Mouse (Mus musculus): ENCODE results near the gene Fcrlb. TPM values are rescaled to one million over a fixed set of nuclear protein-coding genes. Genes with fewer than 3 reads are reported as not detected.

The Fcrlb gene
- polyA plus RNA-seq, 1 experiment from 2014 or later = not detected

DNA sequence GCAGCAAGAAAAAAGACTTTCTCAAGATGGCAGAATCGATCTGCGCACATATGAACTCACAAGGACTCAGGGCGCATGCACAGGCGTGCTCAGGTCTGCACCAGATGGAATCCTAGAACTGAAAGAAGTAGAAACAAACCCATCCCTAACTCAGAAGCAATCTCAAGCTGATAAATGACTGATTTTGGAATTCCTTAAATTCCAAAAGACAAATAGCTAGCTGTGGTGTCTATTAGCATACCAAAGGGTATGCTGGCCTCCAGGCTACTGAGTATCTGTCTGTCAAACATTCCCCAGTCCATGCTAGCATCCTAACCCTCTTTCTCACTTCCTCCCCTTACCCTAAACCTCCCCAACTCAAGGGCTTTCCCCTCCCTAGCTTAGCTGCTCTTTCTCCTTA is 23.4 kb downstream of the Fcrlb start:
- Histone ChIP-seq H3K27me3 (no peaks in the 10 kb centered on the region), H3K4me2 (no peak overlapping the region), H3K9me3 (replicated peaks) (no peaks in the 10 kb centered on the region), H3K4me3 (no peak overlapping the region), H3K9ac (no peak overlapping the region), H3K27ac (no peak overlapping the region), H3K4me1 (replicated peaks) (peaks cover 6% of the 10 kb centered on the region), H3K36me3 (no peaks in the 10 kb centered on the region)
- WGBS = 81% methylated on average over 4 of the region's 4 CpGs
- no peak for ATAC-seq (replicated peaks; ENCODE audit: insufficient number of reproducible peaks, insufficient read depth, low FRiP score, low read depth)

GRCm38 (mm10) chr1:170886044-170886458 is 26.7 kb downstream of the Fcrlb start:
- Histone ChIP-seq H3K27ac (no peak overlapping the region), H3K36me3 (no peaks in the 10 kb centered on the region; the same call in 1 of the 2 replicates), H3K9me3 (replicated peaks) (no peaks in the 10 kb centered on the region), H3K4me3 (no peak overlapping the region), H3K4me2 (no peak overlapping the region), H3K4me1 (replicated peaks) (peaks cover 17% of the 10 kb centered on the region), H3K27me3 (no peaks in the 10 kb centered on the region), H3K9ac (no peak overlapping the region)
- WGBS = 45% methylated on average over 6 of the region's 6 CpGs
- no peak for ATAC-seq (replicated peaks; ENCODE audit: insufficient number of reproducible peaks, insufficient read depth, low FRiP score, low read depth)

GRCm38 (mm10) chr1:170884978-170885561 is 27.7 kb downstream of the Fcrlb start, which contains the start of the genes Gm26620 and Dusp12:
Gene Gm26620 (plus strand): TSS chr1:170885065.
Gene Dusp12 (minus strand): TSS chr1:170885540.
- under 1% methylated on average over 46 of the region's 46 CpGs for WGBS
- peak within 1 kb of the TSS; percentile 76 for H3K4me2 ChIP-seq
- H3K9ac ChIP-seq = peak within 1 kb of the TSS; percentile 79
- ATAC-seq (replicated peaks; ENCODE audit: insufficient number of reproducible peaks, insufficient read depth, low FRiP score, low read depth) = peak; percentile 87
- peak within 1 kb of the TSS; percentile 72 for H3K27ac ChIP-seq
- H3K4me3 ChIP-seq = peak within 1 kb of the TSS; percentile 80
- H3K4me1 ChIP-seq (replicated peaks) = peaks cover 17% of the 10 kb centered on the region
- no peaks in the 10 kb centered on the region for H3K9me3 ChIP-seq (replicated peaks)
- peaks cover 9% of the 10 kb centered on the region for H3K36me3 ChIP-seq
- no peaks in the 10 kb centered on the region for H3K27me3 ChIP-seq

DNA sequence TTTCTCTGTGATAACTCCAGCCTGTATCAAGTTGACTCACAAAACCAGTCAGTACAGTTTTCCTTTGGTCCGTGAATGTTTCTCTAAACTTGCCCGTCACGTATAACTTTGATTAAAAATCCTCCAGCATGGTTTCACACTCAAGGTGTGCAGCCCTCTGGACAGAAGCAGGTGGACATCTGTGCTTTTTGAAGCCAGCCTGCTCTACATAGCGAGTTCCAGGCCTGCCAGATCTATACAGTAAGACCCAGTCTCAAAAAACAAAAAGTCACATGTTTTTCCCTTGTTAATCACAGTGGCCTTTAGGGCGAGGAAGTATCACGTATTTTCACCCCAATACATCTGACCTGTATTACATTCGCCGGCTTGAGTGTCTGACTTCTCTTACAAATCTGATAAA is 28.4 kb downstream of the Fcrlb start:
- Histone ChIP-seq H3K9me3 (replicated peaks) (no peaks in the 10 kb centered on the region), H3K9ac (peak overlapping the region; percentile 79), H3K4me3 (peak overlapping the region; percentile 80), H3K27ac (no peak overlapping the region), H3K4me1 (replicated peaks) (peaks cover 17% of the 10 kb centered on the region), H3K36me3 (peaks cover 15% of the 10 kb centered on the region), H3K27me3 (no peaks in the 10 kb centered on the region), H3K4me2 (peak overlapping the region; percentile 76)
- WGBS = 22% methylated on average over 8 of the region's 8 CpGs
- no peak for ATAC-seq (replicated peaks; ENCODE audit: insufficient number of reproducible peaks, insufficient read depth, low FRiP score, low read depth)

- no peak overlapping the region for H3K4me3 ChIP-seq
These were observed 29.7 kb downstream of the Fcrlb start for GRCm38 (mm10) chr1:170882915-170883485.

DNA sequence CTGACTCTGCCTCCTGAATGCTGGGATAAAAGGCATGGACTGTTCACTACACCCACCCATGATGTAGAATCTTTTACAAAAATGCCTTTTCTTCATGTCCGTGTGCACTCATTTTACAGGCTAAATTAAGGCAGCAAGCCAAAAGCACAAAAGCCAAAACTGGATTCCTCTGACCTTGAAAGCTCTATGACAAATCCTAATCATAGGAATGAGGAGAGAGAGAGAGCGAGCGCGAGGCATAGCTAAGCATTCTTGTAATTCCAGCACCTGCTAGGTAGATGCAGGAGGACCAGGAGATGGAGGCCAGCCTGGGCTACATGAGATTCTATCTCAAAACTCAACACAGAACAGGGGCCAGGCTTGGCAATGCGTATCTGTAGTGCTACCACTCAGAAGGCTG is 35.8 kb downstream of the Fcrlb start:
- Histone ChIP-seq H3K36me3 (peaks cover 31% of the 10 kb centered on the region), H3K4me2 (no peak overlapping the region), H3K9me3 (replicated peaks) (no peaks in the 10 kb centered on the region), H3K9ac (no peak overlapping the region), H3K4me1 (replicated peaks) (peaks cover 4% of the 10 kb centered on the region), H3K4me3 (no peak overlapping the region), H3K27ac (0 out of 2 replicates have a peak overlapping the region, but pooled peaks have one; percentile 24), H3K27me3 (no peaks in the 10 kb centered on the region)
- ATAC-seq (replicated peaks; ENCODE audit: insufficient number of reproducible peaks, insufficient read depth, low FRiP score, low read depth) = no peak
- WGBS = 55% methylated on average over 5 of the region's 5 CpGs

More at GRCm38 (mm10) chr1:170882915-170883485, 29.7 kb downstream of the Fcrlb start:
- Histone ChIP-seq H3K27ac (no peak overlapping the region), H3K9me3 (replicated peaks) (no peaks in the 10 kb centered on the region), H3K4me1 (replicated peaks) (peaks cover 17% of the 10 kb centered on the region), H3K4me2 (no peak overlapping the region), H3K36me3 (peaks cover 20% of the 10 kb centered on the region), H3K27me3 (no peaks in the 10 kb centered on the region), H3K9ac (no peak overlapping the region)
- WGBS = 78% methylated on average over 5 of the region's 5 CpGs
- ATAC-seq (replicated peaks; ENCODE audit: insufficient number of reproducible peaks, insufficient read depth, low FRiP score, low read depth) = no peak

- peaks cover 27% of the 10 kb centered on the region for H3K36me3 ChIP-seq
- ATAC-seq (replicated peaks; ENCODE audit: insufficient number of reproducible peaks, insufficient read depth, low FRiP score, low read depth) = no peak
These were observed 37.1 kb downstream of the Fcrlb start for GRCm38 (mm10) chr1:170875676-170876075.

DNA sequence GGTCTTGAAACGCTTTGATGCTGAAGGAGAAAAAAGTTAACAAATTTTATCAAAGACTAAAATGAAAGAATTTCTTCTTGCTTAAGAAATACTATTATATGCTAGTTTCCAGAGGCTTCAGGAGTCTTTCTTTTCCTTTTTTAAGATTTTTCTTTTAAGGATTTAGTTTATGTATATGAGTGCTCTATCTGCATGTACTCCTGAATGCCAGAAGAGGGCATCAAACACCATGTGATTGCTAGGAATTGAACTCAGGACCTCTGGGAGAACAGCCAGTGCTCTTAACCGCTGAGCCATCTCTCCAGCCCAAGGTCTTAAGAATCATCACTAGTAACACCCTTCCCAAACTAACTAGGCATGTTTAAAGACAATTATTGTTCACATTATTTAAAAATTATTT is 40.8 kb downstream of the Fcrlb start:
- Histone ChIP-seq H3K4me1 (replicated peaks) (peaks cover 4% of the 10 kb centered on the region), H3K4me2 (no peak overlapping the region), H3K9me3 (replicated peaks) (no peaks in the 10 kb centered on the region), H3K27me3 (no peaks in the 10 kb centered on the region), H3K27ac (no peak overlapping the region), H3K4me3 (no peak overlapping the region), H3K36me3 (peaks cover 11% of the 10 kb centered on the region), H3K9ac (no peak overlapping the region)
- ATAC-seq (replicated peaks; ENCODE audit: insufficient number of reproducible peaks, insufficient read depth, low FRiP score, low read depth) = no peak
- WGBS = 93% methylated on average over 2 of the region's 2 CpGs

More at GRCm38 (mm10) chr1:170875676-170876075, 37.1 kb downstream of the Fcrlb start:
- Histone ChIP-seq H3K27me3 (no peaks in the 10 kb centered on the region), H3K4me1 (replicated peaks) (peaks cover 4% of the 10 kb centered on the region), H3K27ac (no peak overlapping the region), H3K4me3 (no peak overlapping the region), H3K9ac (no peak overlapping the region), H3K9me3 (replicated peaks) (no peaks in the 10 kb centered on the region), H3K4me2 (no peak overlapping the region)
- WGBS = 81% methylated on average over 3 of the region's 3 CpGs

- ATAC-seq (replicated peaks; ENCODE audit: insufficient number of reproducible peaks, insufficient read depth, low FRiP score, low read depth) = no peak
- H3K9ac ChIP-seq = no peak overlapping the region
- WGBS = 89% methylated on average over 6 of the region's 6 CpGs
- H3K27me3 ChIP-seq = no peaks in the 10 kb centered on the region
- peaks cover 7% of the 10 kb centered on the region for H3K4me1 ChIP-seq (replicated peaks)
- peaks cover 11% of the 10 kb centered on the region for H3K36me3 ChIP-seq
- H3K27ac ChIP-seq = no peak overlapping the region
- H3K4me2 ChIP-seq = no peak overlapping the region
- no peak overlapping the region for H3K4me3 ChIP-seq
- no peaks in the 10 kb centered on the region for H3K9me3 ChIP-seq (replicated peaks)
These were observed 41.3 kb downstream of the Fcrlb start for GRCm38 (mm10) chr1:170871402-170871801.

DNA sequence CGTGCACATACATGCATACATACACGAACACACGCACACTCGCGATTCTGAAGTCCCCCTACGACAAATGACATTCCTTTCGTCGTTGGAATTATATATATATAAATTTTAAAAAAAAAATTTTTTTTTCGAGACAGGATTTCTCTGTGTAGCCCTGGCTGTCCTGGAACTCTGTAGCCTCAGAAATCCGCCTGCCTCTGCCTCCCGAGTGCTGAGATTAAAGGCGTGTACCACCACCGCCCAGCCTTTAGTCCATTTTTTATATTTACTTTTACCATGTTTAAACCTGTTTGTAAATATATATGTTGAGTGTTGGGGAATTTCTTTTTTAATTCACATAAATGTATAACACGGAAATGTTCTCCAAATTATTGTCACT is 43.8 kb downstream of the Fcrlb start:
- Histone ChIP-seq H3K4me1 (replicated peaks) (peaks cover 18% of the 10 kb centered on the region), H3K27ac (no peak overlapping the region), H3K27me3 (no peaks in the 10 kb centered on the region), H3K36me3 (peaks cover 3% of the 10 kb centered on the region; the same call in 1 of the 2 replicates), H3K4me2 (peak overlapping the region; percentile 93), H3K9ac (peak overlapping the region; percentile 63), H3K9me3 (replicated peaks) (no peaks in the 10 kb centered on the region), H3K4me3 (peak overlapping the region; percentile 98)
- no peak for ATAC-seq (replicated peaks; ENCODE audit: insufficient number of reproducible peaks, insufficient read depth, low FRiP score, low read depth)
- WGBS = 13% methylated on average over 14 of the region's 14 CpGs

DNA sequence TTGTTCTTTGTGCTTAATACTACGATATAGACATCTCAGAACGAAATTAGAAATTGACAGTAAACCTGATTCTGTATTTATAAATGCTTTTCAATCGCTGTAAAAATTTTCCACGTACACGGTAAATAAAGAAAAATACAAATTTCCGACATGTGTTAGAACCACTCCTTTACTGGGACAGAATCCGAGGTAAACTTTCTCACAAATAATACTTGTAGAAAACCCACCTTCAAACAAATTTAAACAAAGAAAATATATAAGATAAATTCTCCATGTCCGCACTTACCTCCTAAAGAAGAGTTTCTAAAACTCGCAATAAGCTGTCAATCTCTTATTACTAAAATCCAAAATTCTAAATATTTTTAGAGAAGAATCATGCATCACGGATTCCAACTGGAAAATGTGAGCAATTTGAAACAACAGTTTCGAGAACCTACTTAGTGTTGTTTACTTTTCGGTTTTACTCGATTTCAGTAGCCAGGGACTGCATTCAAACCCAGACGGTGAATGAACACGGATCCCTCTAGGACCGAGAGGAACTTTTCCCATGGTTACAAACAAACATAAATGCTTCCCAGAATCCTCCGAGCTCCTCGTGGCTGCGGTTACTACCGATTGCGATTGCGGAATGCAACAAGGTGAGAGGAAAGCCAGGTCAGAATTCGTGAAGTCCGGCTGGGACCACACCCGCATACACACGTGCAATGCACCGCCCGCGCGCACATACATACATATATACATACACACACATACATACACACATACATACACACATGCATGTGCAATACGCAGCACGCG is 44.4 kb downstream of the Fcrlb start:
- H3K4me1 ChIP-seq (replicated peaks) = peaks cover 18% of the 10 kb centered on the region
- no peaks in the 10 kb centered on the region for H3K27me3 ChIP-seq
- H3K4me2 ChIP-seq = peak overlapping the region; percentile 93
- H3K27ac ChIP-seq = peak overlapping the region; percentile 86
- no peaks in the 10 kb centered on the region for H3K9me3 ChIP-seq (replicated peaks)
- H3K36me3 ChIP-seq = peaks cover 3% of the 10 kb centered on the region; the same call in 1 of the 2 replicates
- peak overlapping the region; percentile 98 for H3K4me3 ChIP-seq
- WGBS = under 1% methylated on average over 33 of the region's 33 CpGs
- peak overlapping the region; percentile 84 for H3K9ac ChIP-seq
- peak; percentile 86 for ATAC-seq (replicated peaks; ENCODE audit: insufficient number of reproducible peaks, insufficient read depth, low FRiP score, low read depth)
